Mouse (Mus musculus) mature B cell (primary cell): Measurements from ENCODE around the gene Gm49630.
"Not testable (repeated sequence)": the region's sequence is repeated elsewhere in the genome, so short reads cannot be mapped to it uniquely, and the experiment has no call there.

Source experiments
- in situ Hi-C: fragments of 300-500 bp; cut with MboI; formaldehyde crosslinking; loops from 2 replicates; pipeline ENCODE4 v1.14.3; 2019

The Gm49630 gene

GRCm38 (mm10) chr17:7371879-7372278 lies at the start of gene Gm49630:
TSS of gene Gm49630 (minus strand) at chr17:7371979.
- in situ Hi-C loops = not testable (repeated sequence)

GRCm38 (mm10) chr17:7420191-7420973 lies 48.6 kb upstream of the Gm49630 start:
- in situ Hi-C loops = not testable (repeated sequence)

GRCm38 (mm10) chr17:7414601-7415310 lies 43.0 kb upstream of the Gm49630 start:
- in situ Hi-C loops = not testable (repeated sequence)

- in situ Hi-C loops = not testable (repeated sequence)
Measured at GRCm38 (mm10) chr17:7413336-7413735, 41.6 kb upstream of the Gm49630 start.

GRCm38 (mm10) chr17:7399770-7400169 lies 28.0 kb upstream of the Gm49630 start:
- in situ Hi-C loops = not testable (repeated sequence)

- in situ Hi-C loops = not testable (repeated sequence)
Measured at GRCm38 (mm10) chr17:7398198-7398847, 26.5 kb upstream of the Gm49630 start.

- in situ Hi-C loops = not testable (repeated sequence)
Measured at GRCm38 (mm10) chr17:7397079-7397478, 25.3 kb upstream of the Gm49630 start.

- in situ Hi-C loops = not testable (repeated sequence)
Measured at GRCm38 (mm10) chr17:7396288-7396687, 24.5 kb upstream of the Gm49630 start.

- in situ Hi-C loops = not testable (repeated sequence)
Measured at GRCm38 (mm10) chr17:7395671-7396070, 23.9 kb upstream of the Gm49630 start.

- in situ Hi-C loops = not testable (repeated sequence)
Measured at GRCm38 (mm10) chr17:7395116-7395515, 23.3 kb upstream of the Gm49630 start.

- in situ Hi-C loops = not testable (repeated sequence)
Measured at GRCm38 (mm10) chr17:7389898-7390297, 18.1 kb upstream of the Gm49630 start.

- in situ Hi-C loops = not testable (repeated sequence)
Measured at GRCm38 (mm10) chr17:7388958-7389356, 17.2 kb upstream of the Gm49630 start.

GRCm38 (mm10) chr17:7388341-7388957 lies 16.7 kb upstream of the Gm49630 start:
- in situ Hi-C loops = not testable (repeated sequence)

GRCm38 (mm10) chr17:7386016-7386415 lies 14.2 kb upstream of the Gm49630 start:
- in situ Hi-C loops = not testable (repeated sequence)

- in situ Hi-C loops = not testable (repeated sequence)
Measured at GRCm38 (mm10) chr17:7385364-7385763, 13.6 kb upstream of the Gm49630 start, which contains the start of gene Unc93a2. TSS of gene Unc93a2 (minus strand) at chr17:7385464.

GRCm38 (mm10) chr17:7383167-7384143 lies 11.7 kb upstream of the Gm49630 start:
- in situ Hi-C loops = not testable (repeated sequence)

GRCm38 (mm10) chr17:7382711-7383110 lies 10.9 kb upstream of the Gm49630 start:
- in situ Hi-C loops = not testable (repeated sequence)

GRCm38 (mm10) chr17:7377907-7378306 lies 6.1 kb upstream of the Gm49630 start:
- in situ Hi-C loops = not testable (repeated sequence)

GRCm38 (mm10) chr17:7376951-7377700 lies 5.3 kb upstream of the Gm49630 start:
- in situ Hi-C loops = not testable (repeated sequence)

- in situ Hi-C loops = not testable (repeated sequence)
Measured at GRCm38 (mm10) chr17:7369401-7369800, 2.4 kb downstream of the Gm49630 start.
